Mouse (Mus musculus): Measurements from ENCODE around the gene Rpap3.

Rpap3 gene

GRCm38 (mm10) chr15:97731111-97731510, 25.5 kb upstream of the Rpap3 start, which contains the start of gene Endou:
Endou (minus strand) TSS chr15:97731339.
- no peak for DNase-seq (ENCODE audit: low read depth in 1 of 2, low spot score in 2 of 2)

GRCm38 (mm10) chr15:97730365-97730764, 24.7 kb upstream of the Rpap3 start:
- no peak for DNase-seq (ENCODE audit: low read depth in 1 of 2, low spot score in 2 of 2)

- no peak for DNase-seq (ENCODE audit: low read depth in 1 of 2, low spot score in 2 of 2)
These were observed 23.2 kb upstream of the Rpap3 start for GRCm38 (mm10) chr15:97728804-97729203.

GRCm38 (mm10) chr15:97728394-97728793, 22.8 kb upstream of the Rpap3 start:
- no peak for DNase-seq (ENCODE audit: low read depth in 1 of 2, low spot score in 2 of 2)

GRCm38 (mm10) chr15:97727520-97727919, 21.9 kb upstream of the Rpap3 start:
- DNase-seq (ENCODE audit: low read depth in 1 of 2, low spot score in 2 of 2): no peak

GRCm38 (mm10) chr15:97727048-97727447, 21.4 kb upstream of the Rpap3 start:
- no peak for DNase-seq (ENCODE audit: low read depth in 1 of 2, low spot score in 2 of 2)

- DNase-seq (ENCODE audit: low read depth in 1 of 2, low spot score in 2 of 2): no peak
These were observed 20.7 kb upstream of the Rpap3 start for GRCm38 (mm10) chr15:97726310-97726709.

GRCm38 (mm10) chr15:97725198-97725785, 19.7 kb upstream of the Rpap3 start:
- no peak for DNase-seq (ENCODE audit: low read depth in 1 of 2, low spot score in 2 of 2)

- no peak for DNase-seq (ENCODE audit: low read depth in 1 of 2, low spot score in 2 of 2)
These were observed 18.9 kb upstream of the Rpap3 start for GRCm38 (mm10) chr15:97724346-97725197.

- DNase-seq (ENCODE audit: low read depth in 1 of 2, low spot score in 2 of 2): no peak
These were observed 18.1 kb upstream of the Rpap3 start for GRCm38 (mm10) chr15:97723536-97724345.

GRCm38 (mm10) chr15:97721008-97721701, 15.5 kb upstream of the Rpap3 start:
- no peak for DNase-seq (ENCODE audit: low read depth in 1 of 2, low spot score in 2 of 2)

GRCm38 (mm10) chr15:97720026-97720675, 14.5 kb upstream of the Rpap3 start:
- no peak for DNase-seq (ENCODE audit: low read depth in 1 of 2, low spot score in 2 of 2)

- DNase-seq (ENCODE audit: low read depth in 1 of 2, low spot score in 2 of 2): no peak
These were observed 13.9 kb upstream of the Rpap3 start for GRCm38 (mm10) chr15:97719494-97719893.

GRCm38 (mm10) chr15:97718535-97719155, 13.0 kb upstream of the Rpap3 start:
- no peak for DNase-seq (ENCODE audit: low read depth in 1 of 2, low spot score in 2 of 2)

- DNase-seq (ENCODE audit: low read depth in 1 of 2, low spot score in 2 of 2): peak in 1 of 2 experiments; percentile 18
These were observed 12.4 kb upstream of the Rpap3 start for GRCm38 (mm10) chr15:97717861-97718534.

- no peak for DNase-seq (ENCODE audit: low read depth in 1 of 2, low spot score in 2 of 2)
These were observed 11.2 kb upstream of the Rpap3 start for GRCm38 (mm10) chr15:97716782-97717181.

GRCm38 (mm10) chr15:97715734-97716133, 10.1 kb upstream of the Rpap3 start:
- DNase-seq (ENCODE audit: low read depth in 1 of 2, low spot score in 2 of 2): no peak

GRCm38 (mm10) chr15:97715083-97715482, 9.5 kb upstream of the Rpap3 start:
- DNase-seq (ENCODE audit: low read depth in 1 of 2, low spot score in 2 of 2): no peak

GRCm38 (mm10) chr15:97712546-97712945, 6.9 kb upstream of the Rpap3 start:
- DNase-seq (ENCODE audit: low read depth in 1 of 2, low spot score in 2 of 2): no peak

- DNase-seq (ENCODE audit: low read depth in 1 of 2, low spot score in 2 of 2): no peak
These were observed 5.3 kb upstream of the Rpap3 start for GRCm38 (mm10) chr15:97710906-97711305.
